In the genomic region with DNA sequence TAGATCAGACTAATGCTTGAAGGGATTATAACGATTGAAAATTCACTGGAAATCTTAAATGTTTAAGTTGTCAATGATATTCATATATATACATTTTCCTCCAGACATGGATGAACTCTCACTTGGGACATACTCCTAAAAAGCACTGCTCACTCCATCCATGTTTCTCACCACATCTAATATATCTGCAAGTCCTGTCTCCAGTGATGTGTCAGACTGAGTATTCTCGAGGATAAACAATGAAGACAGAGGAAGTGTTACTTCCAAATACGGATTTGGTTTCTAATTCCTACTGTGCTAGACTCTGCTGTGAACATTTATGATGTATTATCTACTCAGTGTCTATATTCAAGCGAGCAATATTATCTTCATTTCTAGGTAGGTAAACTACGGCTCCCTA, we compare ENCODE assay signal across 18 mouse cellular contexts.
"Had no signal": no experiment of that assay in that cellular context is flagged by ENCODE, and none has a peak within 500 bp of the region (broad histone marks: within the 10 kb centered on the region; RNA-seq: fewer than 3 reads in every experiment).

No protein-coding gene starts in this region.

- ATAC-seq: midbrain, embryonic 13.5 days; midbrain, embryonic 15.5 days had no signal

- H3K9ac ChIP-seq: liver, embryonic 14.5 days; lung, embryonic 15.5 days; midbrain, embryonic 13.5 days; midbrain, embryonic 15.5 days; neural tube, embryonic 13.5 days; neural tube, embryonic 15.5 days had no signal

- H3K9me3 ChIP-seq: lung, embryonic 15.5 days; megakaryocyte, embryonic 14.5 days; midbrain, embryonic 13.5 days; midbrain, embryonic 15.5 days; neural tube, embryonic 13.5 days; neural tube, embryonic 15.5 days had no signal

- H3K36me3 ChIP-seq: lung, embryonic 15.5 days; midbrain, embryonic 13.5 days; midbrain, embryonic 15.5 days; neural tube, embryonic 13.5 days; neural tube, embryonic 15.5 days had no signal

- DNase-seq: liver; retina, postnatal 1 day; right cerebral cortex, adult 18-20 months; right cerebral cortex, postnatal 25 days; right cerebral cortex, postnatal 4 days; spleen, adult 18-20 months; thymus, adult 18-20 months; thymus, postnatal 14 days; thymus, postnatal 36 days had no signal

- H3K27ac ChIP-seq: liver, embryonic 14.5 days; macrophage; midbrain, embryonic 13.5 days; midbrain, embryonic 15.5 days; neural tube, embryonic 13.5 days; neural tube, embryonic 15.5 days had no signal

- H3K27me3 ChIP-seq: lung, embryonic 15.5 days; megakaryocyte, embryonic 14.5 days; midbrain, embryonic 13.5 days; midbrain, embryonic 15.5 days; neural tube, embryonic 13.5 days; neural tube, embryonic 15.5 days had no signal

- H3K4me3 ChIP-seq: lung, embryonic 15.5 days; megakaryocyte, embryonic 14.5 days; midbrain, embryonic 13.5 days; midbrain, embryonic 15.5 days; neural tube, embryonic 13.5 days; neural tube, embryonic 15.5 days had no signal

- H3K4me2 ChIP-seq: lung, embryonic 15.5 days; midbrain, embryonic 11.5 days; midbrain, embryonic 13.5 days; midbrain, embryonic 15.5 days; neural tube, embryonic 13.5 days; neural tube, embryonic 15.5 days had no signal

- H3K4me1 ChIP-seq: megakaryocyte, embryonic 14.5 days; midbrain, embryonic 13.5 days; midbrain, embryonic 15.5 days; neural tube, embryonic 15.5 days had no signal
